Mouse (Mus musculus) adipose tissue, adult 10 weeks (tissue): Measurements from ENCODE around the gene Cerk. TPM values are rescaled to one million over a fixed set of nuclear protein-coding genes. Genes with fewer than 3 reads are reported as not detected.

Source experiments
- polyA plus RNA-seq: library from polyadenylated mRNA; stranded (reverse); fragments of 350-450 nt; fragmentation: Illumina TruSeq; extraction: RNeasy Lipid Tissue Mini Kit (QIAGEN cat#74804); gene quantifications from one replicate; pipeline ENCODE4 v1.2.3, GENCODE M21; 2014; ENCODE audit warnings: low read depth, low replicate concordance

Gene Cerk
- 15.2 TPM for polyA plus RNA-seq

GRCm38 (mm10) chr15:86185689-86186569 is at the start of gene Cerk:
Gene Cerk (minus strand): TSS chr15:86186141.

DNA sequence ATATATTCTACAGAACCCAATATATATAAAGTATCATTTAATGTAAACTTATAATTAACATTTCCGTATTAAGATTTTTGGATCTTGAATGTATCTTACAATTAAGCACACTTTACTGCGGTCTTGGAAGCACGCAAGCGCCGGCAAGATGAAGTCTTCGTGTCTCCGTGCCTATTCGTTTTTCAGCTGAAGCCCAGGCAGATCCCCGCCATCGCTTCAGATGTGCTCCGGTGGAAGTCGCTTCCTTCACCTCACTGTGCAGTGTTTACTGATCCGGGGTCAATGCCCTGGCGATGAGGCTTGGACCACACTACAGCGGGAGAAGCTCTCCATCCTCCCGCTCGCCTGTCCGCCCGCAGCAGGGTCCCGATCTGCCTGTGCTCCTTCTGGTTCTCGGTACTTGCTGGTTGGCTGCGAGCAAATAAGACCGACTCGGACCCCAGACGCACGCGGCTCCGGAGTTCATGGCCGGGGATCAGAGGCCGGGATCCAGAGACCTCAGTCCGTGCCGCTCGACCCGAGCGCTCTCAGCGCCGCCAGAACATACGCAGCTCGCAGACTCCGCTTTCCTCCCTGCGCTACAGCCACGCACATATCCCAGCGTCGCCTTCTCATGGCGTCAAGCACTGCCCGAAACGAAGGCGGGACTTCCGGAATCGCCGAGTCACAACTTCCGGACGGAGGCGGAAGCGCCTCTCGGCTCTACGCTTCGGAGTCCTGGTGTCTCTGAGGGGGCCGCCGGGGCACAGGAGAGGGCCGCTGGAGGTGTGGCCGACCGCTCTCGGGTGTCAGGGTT is 28.0 kb upstream of the Cerk start, which contains the start of gene Tbc1d22a:
Gene Tbc1d22a, plus strand, starts transcription at position 707 of the 796 bp plus-strand sequence.

Other genes starting within 250 kb of the Cerk start
- 7.7 TPM for gene Celsr1, start 152.4 kb downstream of the Cerk start, polyA plus RNA-seq
- 36.6 TPM for gene Gramd4, start 128.4 kb downstream of the Cerk start, polyA plus RNA-seq
- gene Tbc1d22a, start 28.3 kb upstream of the Cerk start, polyA plus RNA-seq: 31.9 TPM